Mouse (Mus musculus): Measurements from ENCODE around the gene Spata20. TPM values are rescaled to one million over a fixed set of nuclear protein-coding genes. Genes with fewer than 3 reads are reported as not detected.

Spata20 gene
- polyA plus RNA-seq, 1 experiment from 2014 or later, result 0.42 TPM

DNA sequence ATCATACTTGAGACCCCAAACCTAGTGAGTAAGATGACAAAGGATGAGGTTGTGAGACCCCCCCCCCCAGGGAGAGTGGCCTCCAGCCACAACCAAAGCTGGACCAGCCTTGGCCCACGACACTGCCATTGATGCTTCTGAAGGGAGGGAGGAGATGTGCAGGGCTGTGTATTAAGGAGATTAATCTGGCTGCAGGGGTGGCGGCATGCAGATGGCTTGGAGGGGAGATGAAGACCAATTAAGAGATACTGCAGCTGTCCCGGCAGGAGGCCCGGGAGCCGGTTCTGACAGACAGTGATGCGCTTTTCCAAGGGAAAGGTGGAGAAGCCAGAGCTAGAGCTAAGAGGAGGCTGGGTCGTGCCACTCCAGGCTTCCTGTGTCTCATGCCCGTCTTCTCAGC lies 36.7 kb downstream of the Spata20 start:
- no peak for ATAC-seq (ENCODE audit: low FRiP score)
- H3K4me1 ChIP-seq, result peaks cover 35% of the 10 kb centered on the region
- WGBS, result 27% methylated on average over 8 of the region's 8 CpGs

DNA sequence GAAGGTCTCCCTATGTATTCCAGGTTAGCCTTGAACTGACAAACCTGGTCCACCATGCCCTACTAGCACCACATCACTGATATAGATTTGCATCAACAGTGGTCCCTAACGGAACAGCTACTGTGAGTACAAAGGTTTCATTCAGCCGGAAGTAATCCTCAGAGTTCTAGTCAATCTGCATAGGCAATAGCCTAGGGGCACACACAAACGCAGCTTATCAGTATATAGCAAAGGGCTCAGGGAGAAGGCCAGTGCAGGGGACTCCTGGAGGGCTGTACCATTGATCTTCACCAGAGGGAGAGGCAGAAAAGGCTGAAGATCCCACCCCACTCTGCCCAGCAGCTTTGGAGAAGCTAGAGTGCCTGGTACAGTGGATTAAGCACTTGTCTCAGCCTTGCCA lies 39.0 kb downstream of the Spata20 start:
- no peak overlapping the region for H3K4me2 ChIP-seq
- no peak overlapping the region for H3K27ac ChIP-seq (replicated peaks)
- H3K9ac ChIP-seq (replicated peaks), result no peak overlapping the region
- ATAC-seq (ENCODE audit: low FRiP score), result no peak
- 0 out of 2 replicates have a peak, but pooled peaks cover 5% of the 10 kb centered on the region for H3K36me3 ChIP-seq
- peaks cover 48% of the 10 kb centered on the region for H3K4me1 ChIP-seq
- no peak overlapping the region for H3K4me3 ChIP-seq (replicated peaks)
- no peaks in the 10 kb centered on the region for H3K9me3 ChIP-seq (replicated peaks)
- no peaks in the 10 kb centered on the region for H3K27me3 ChIP-seq (replicated peaks)
- WGBS, result 13% methylated on average over 3 of the region's 3 CpGs

More for the DNA sequence above, 36.7 kb downstream of the Spata20 start:
- H3K4me3 ChIP-seq (replicated peaks), result no peak overlapping the region
- H3K4me2 ChIP-seq, result no peak overlapping the region
- peak overlapping the region; percentile 61 for H3K27ac ChIP-seq (replicated peaks)
- H3K9me3 ChIP-seq (replicated peaks), result no peaks in the 10 kb centered on the region
- no peaks in the 10 kb centered on the region for H3K36me3 ChIP-seq
- H3K27me3 ChIP-seq (replicated peaks), result no peaks in the 10 kb centered on the region
- no peak overlapping the region for H3K9ac ChIP-seq (replicated peaks)

DNA sequence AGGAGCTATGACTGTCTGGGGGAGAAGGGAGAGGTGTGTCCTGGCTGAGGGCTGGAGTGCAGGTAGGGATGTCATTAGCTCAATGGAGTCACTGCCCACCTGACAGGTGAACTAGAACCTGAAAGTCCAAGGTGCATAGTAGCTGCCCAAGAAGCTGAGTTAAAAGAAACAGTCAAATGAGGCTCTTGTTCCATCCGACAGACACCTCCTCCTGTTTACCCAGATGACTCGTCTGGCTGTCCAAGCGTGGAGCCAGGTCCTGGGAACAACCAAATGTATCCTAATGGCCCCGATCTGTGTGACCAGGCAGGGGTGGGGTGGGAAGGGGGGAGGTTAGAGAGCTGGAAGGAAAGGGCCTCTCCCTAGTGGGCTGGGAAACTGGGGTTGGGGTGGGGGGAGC lies 40.7 kb downstream of the Spata20 start:
- Histone ChIP-seq H3K27me3 (replicated peaks) (no peaks in the 10 kb centered on the region), H3K4me3 (replicated peaks) (no peak overlapping the region), H3K4me2 (no peak overlapping the region), H3K4me1 (peaks cover 62% of the 10 kb centered on the region), H3K9ac (replicated peaks) (no peak overlapping the region), H3K27ac (replicated peaks) (no peak overlapping the region), H3K36me3 (0 out of 2 replicates have a peak, but pooled peaks cover 5% of the 10 kb centered on the region), H3K9me3 (replicated peaks) (no peaks in the 10 kb centered on the region)
- no peak for ATAC-seq (ENCODE audit: low FRiP score)
- 53% methylated on average over 4 of the region's 4 CpGs for WGBS

GRCm38 (mm10) chr11:94444829-94445228 lies 41.1 kb downstream of the Spata20 start:
- 35% methylated on average over 5 of the region's 5 CpGs for WGBS
- Histone ChIP-seq H3K9ac (replicated peaks) (no peak overlapping the region), H3K4me1 (peaks cover 59% of the 10 kb centered on the region), H3K27ac (replicated peaks) (0 out of 2 replicates have a peak overlapping the region, but pooled peaks have one; percentile 37), H3K36me3 (0 out of 2 replicates have a peak, but pooled peaks cover 5% of the 10 kb centered on the region), H3K9me3 (replicated peaks) (no peaks in the 10 kb centered on the region), H3K4me2 (no peak overlapping the region), H3K4me3 (replicated peaks) (no peak overlapping the region), H3K27me3 (replicated peaks) (no peaks in the 10 kb centered on the region)
- ATAC-seq (ENCODE audit: low FRiP score), result no peak

DNA sequence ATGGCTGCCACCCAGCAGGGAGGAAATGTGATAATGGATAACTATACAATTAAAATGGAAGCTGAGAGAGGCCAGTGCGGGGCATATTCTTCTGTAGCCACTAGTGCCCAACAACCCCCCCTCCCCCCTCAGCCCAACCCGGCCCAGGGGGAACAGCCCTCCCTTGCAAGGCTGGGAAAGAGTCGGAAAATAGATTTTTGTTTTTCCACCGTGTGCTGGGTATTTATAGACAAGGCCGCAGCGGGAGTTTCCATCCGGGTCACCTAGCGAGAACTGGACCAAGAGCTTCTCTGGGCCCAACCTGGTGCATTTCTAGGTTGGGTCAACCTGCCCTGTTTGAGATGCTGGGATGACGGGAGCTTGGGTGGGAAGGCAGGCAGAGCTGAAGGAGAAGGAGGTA lies 44.2 kb downstream of the Spata20 start:
- Histone ChIP-seq H3K4me3 (replicated peaks) (no peak overlapping the region), H3K4me2 (no peak overlapping the region), H3K4me1 (peaks cover 50% of the 10 kb centered on the region), H3K9ac (replicated peaks) (no peak overlapping the region), H3K36me3 (peaks cover 19% of the 10 kb centered on the region), H3K27ac (replicated peaks) (no peak overlapping the region), H3K9me3 (replicated peaks) (no peaks in the 10 kb centered on the region), H3K27me3 (replicated peaks) (no peaks in the 10 kb centered on the region)
- ATAC-seq (ENCODE audit: low FRiP score), result no peak
- 62% methylated on average over 9 of the region's 9 CpGs for WGBS

- Histone ChIP-seq H3K36me3 (peaks cover 19% of the 10 kb centered on the region), H3K9ac (replicated peaks) (no peak overlapping the region), H3K27me3 (replicated peaks) (no peaks in the 10 kb centered on the region), H3K4me2 (no peak overlapping the region), H3K27ac (replicated peaks) (0 out of 2 replicates have a peak overlapping the region, but pooled peaks have one; percentile 14), H3K4me1 (peaks cover 49% of the 10 kb centered on the region), H3K9me3 (replicated peaks) (no peaks in the 10 kb centered on the region), H3K4me3 (replicated peaks) (no peak overlapping the region)
- WGBS, result 46% methylated on average over 7 of the region's 7 CpGs
- peak; percentile 6; the same call in 1 of the 2 replicates for ATAC-seq (ENCODE audit: low FRiP score)
Observed at GRCm38 (mm10) chr11:94441122-94441521, 44.9 kb downstream of the Spata20 start.

- H3K36me3 ChIP-seq, result peaks cover 19% of the 10 kb centered on the region
- no peaks in the 10 kb centered on the region for H3K27me3 ChIP-seq (replicated peaks)
- H3K27ac ChIP-seq (replicated peaks), result 0 out of 2 replicates have a peak overlapping the region, but pooled peaks have one; percentile 14
- no peak overlapping the region for H3K4me2 ChIP-seq
- no peak for ATAC-seq (ENCODE audit: low FRiP score)
- H3K4me1 ChIP-seq, result peaks cover 42% of the 10 kb centered on the region
- no peak overlapping the region for H3K4me3 ChIP-seq (replicated peaks)
- H3K9me3 ChIP-seq (replicated peaks), result no peaks in the 10 kb centered on the region
- H3K9ac ChIP-seq (replicated peaks), result no peak overlapping the region
- 34% methylated on average over 6 of the region's 6 CpGs for WGBS
Observed at GRCm38 (mm10) chr11:94440421-94440820, 45.6 kb downstream of the Spata20 start.

DNA sequence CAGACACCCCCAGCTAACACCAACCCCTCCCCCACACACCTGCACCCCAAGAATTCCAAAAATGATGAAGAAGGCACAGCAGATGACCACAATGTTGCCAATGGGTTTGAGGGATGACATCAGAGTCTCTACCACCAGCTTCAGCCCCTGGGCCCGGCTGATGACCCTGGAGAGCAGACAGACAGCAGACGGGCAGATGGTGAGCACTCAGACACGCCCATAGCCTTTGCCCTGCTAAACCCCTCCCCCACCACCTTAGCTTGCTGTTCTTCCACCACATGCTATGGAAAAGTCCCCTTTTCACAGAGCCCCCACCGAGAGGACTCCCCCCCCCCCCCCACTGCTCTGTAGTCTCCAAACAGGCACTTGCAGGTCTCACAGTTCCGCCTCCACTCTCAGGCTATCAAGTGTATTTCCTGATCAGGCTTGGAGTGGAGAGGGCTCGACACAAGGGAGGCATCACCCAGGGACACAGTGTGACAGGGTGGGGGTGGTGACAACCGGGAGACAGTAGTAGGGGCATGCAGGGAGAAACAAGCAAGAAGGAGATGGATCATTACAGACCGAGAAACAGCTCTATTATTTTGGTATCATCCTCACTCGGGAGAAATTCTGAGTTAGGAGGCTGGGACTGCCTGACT lies 56.8 kb downstream of the Spata20 start:
- peak overlapping the region; percentile 70 for H3K27ac ChIP-seq (replicated peaks)
- no peak overlapping the region for H3K9ac ChIP-seq (replicated peaks)
- ATAC-seq (ENCODE audit: low FRiP score), result no peak
- no peak overlapping the region for H3K4me2 ChIP-seq
- no peak overlapping the region for H3K4me3 ChIP-seq (replicated peaks)
- 15% methylated on average over 9 of the region's 9 CpGs for WGBS
- peaks cover 64% of the 10 kb centered on the region for H3K36me3 ChIP-seq
- no peaks in the 10 kb centered on the region for H3K9me3 ChIP-seq (replicated peaks)
- peaks cover 32% of the 10 kb centered on the region for H3K4me1 ChIP-seq
- H3K27me3 ChIP-seq (replicated peaks), result no peaks in the 10 kb centered on the region

Other genes starting within 250 kb of the Spata20 start
- 3.2 and 5.5 TPM in 2 replicates for gene Wfikkn2, start 240.2 kb downstream of the Spata20 start, polyA plus RNA-seq (2015; fragmentation: Nextera tagmentation; extraction: Ambion mirVana)
- gene Gm21885, start 204.3 kb downstream of the Spata20 start, polyA plus RNA-seq (2015; fragmentation: Nextera tagmentation; extraction: Ambion mirVana), result not detected in 2 replicates
- gene Luc7l3, start 164.2 kb downstream of the Spata20 start, polyA plus RNA-seq (2015; fragmentation: Nextera tagmentation; extraction: Ambion mirVana), result 124 and 133 TPM in 2 replicates
- gene Ankrd40, start 158.2 kb downstream of the Spata20 start, polyA plus RNA-seq (2015; fragmentation: Nextera tagmentation; extraction: Ambion mirVana), result 12.5 and 17.7 TPM in 2 replicates
- 1.1 and 1.7 TPM in 2 replicates for gene Abcc3, start 93.2 kb downstream of the Spata20 start, polyA plus RNA-seq (2015; fragmentation: Nextera tagmentation; extraction: Ambion mirVana)
- 12.8 and 14.7 TPM in 2 replicates for gene Cacna1g, start 12.0 kb downstream of the Spata20 start, polyA plus RNA-seq (2015; fragmentation: Nextera tagmentation; extraction: Ambion mirVana)
- 1.1 and 1.5 TPM in 2 replicates for gene Epn3, start 13.8 kb upstream of the Spata20 start, polyA plus RNA-seq (2015; fragmentation: Nextera tagmentation; extraction: Ambion mirVana)
- 2.0 and 2.8 TPM in 2 replicates for gene Mycbpap, start 35.6 kb upstream of the Spata20 start, polyA plus RNA-seq (2015; fragmentation: Nextera tagmentation; extraction: Ambion mirVana)
- gene Rsad1, start 63.1 kb upstream of the Spata20 start, polyA plus RNA-seq (2015; fragmentation: Nextera tagmentation; extraction: Ambion mirVana), result 9.4 and 10.4 TPM in 2 replicates
- gene Chad, start 78.9 kb upstream of the Spata20 start, polyA plus RNA-seq (2015; fragmentation: Nextera tagmentation; extraction: Ambion mirVana), result 1.2 and 1.8 TPM in 2 replicates
- 1.1 and 3.2 TPM in 2 replicates for gene Acsf2, start 115.7 kb upstream of the Spata20 start, polyA plus RNA-seq (2015; fragmentation: Nextera tagmentation; extraction: Ambion mirVana)
- 148 and 163 TPM in 2 replicates for gene Lrrc59, start 143.6 kb upstream of the Spata20 start, polyA plus RNA-seq (2015; fragmentation: Nextera tagmentation; extraction: Ambion mirVana)
- gene Mrpl27, start 167.6 kb upstream of the Spata20 start, polyA plus RNA-seq (2015; fragmentation: Nextera tagmentation; extraction: Ambion mirVana), result 146 and 154 TPM in 2 replicates
- gene Eme1, start 167.8 kb upstream of the Spata20 start, polyA plus RNA-seq (2015; fragmentation: Nextera tagmentation; extraction: Ambion mirVana), result 2.3 and 5.3 TPM in 2 replicates
- gene Xylt2, start 191.3 kb upstream of the Spata20 start, polyA plus RNA-seq (2015; fragmentation: Nextera tagmentation; extraction: Ambion mirVana), result 15.4 and 16.8 TPM in 2 replicates
- gene Gm11541, start 218.3 kb upstream of the Spata20 start, polyA plus RNA-seq (2015; fragmentation: Nextera tagmentation; extraction: Ambion mirVana), result 0.24 TPM in 1 of 2 replicates, not detected in the other

All from neural tube, embryonic 15.5 days (tissue).